Mouse (Mus musculus) cerebellum, adult 9-10 months (tissue): ENCODE data around the gene Gm39115.
"Not testable (repeated sequence)": the region's sequence is repeated elsewhere in the genome, so short reads cannot be mapped to it uniquely, and the experiment has no call there.

Source experiments
- DNase-seq: peaks from one replicate; pipeline ENCODE4 v3.0.0; 2022

The Gm39115 gene

GRCm38 (mm10) chr7:142135934-142136333, at the start of gene Gm39115:
TSS of gene Gm39115 (minus strand) at chr7:142136034.
- not testable (repeated sequence) for DNase-seq

GRCm38 (mm10) chr7:142181021-142181420, 45.2 kb upstream of the Gm39115 start:
- no peak for DNase-seq

- DNase-seq: no peak
These were observed 42.9 kb upstream of the Gm39115 start for GRCm38 (mm10) chr7:142178685-142179084.

DNA sequence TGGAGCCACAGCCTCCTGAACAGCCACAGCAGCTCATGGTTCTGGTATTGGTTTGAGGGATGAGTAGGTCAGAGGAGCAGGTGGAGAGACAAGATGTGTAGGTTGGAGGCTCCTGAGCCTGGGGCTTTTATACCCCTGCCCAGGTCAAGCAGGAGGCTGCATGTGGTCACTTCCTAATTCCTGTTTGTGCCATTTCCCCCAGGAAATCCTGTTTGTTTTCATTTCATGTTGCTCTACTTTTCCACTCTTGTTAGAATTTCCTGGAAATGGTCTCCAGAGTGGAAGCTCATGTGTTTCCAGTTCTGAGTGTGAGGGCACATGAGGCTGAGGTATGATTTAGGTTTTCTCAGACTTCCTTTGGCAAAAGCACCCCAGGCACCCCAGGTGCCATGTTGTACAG, 40.1 kb upstream of the Gm39115 start, which contains the start of gene Krtap5-2:
Gene Krtap5-2, minus strand, starts transcription at position 101 of the 400 bp plus-strand sequence.
- not testable (repeated sequence) for DNase-seq

DNA sequence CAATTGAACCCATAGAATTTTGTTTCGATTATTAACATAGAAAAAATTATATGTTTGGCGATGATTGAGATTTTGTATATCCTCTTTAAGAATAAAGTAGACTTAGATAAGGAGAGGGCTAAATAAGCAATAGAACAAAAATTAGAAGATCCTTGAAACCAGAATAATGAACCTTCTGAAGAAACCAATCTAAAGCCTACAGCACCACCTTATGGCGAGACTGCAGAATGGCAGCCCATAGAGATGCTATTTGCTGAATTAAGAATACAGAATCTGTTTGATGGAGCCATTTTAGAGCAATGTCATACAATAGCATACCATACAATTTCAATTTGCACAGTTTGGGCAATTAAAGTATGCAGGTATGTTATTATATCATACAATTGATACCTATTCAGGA, 34.0 kb upstream of the Gm39115 start:
- DNase-seq: peak; percentile 0

DNA sequence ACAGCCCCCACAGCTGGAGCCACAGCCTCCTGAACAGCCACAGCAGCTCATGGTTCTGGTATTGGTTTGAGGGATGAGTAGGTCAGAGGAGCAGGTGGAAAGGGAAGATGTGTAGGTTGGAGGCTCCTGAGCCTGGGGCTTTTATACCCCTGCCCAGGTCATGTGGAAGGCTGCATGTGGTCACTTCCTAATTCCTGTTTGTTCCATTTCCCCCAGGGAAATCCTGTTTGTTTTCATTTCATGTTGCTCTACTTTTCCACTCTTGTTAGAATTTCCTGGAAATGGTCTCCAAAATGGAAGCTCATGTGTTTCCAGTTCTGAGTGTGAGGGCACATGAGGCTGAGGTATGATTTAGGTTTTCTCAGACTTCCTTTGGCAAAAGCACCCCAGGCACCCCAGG, 29.8 kb upstream of the Gm39115 start, which contains the start of gene Gm4553:
Gene Gm4553, minus strand, starts transcription at position 101 of the 400 bp plus-strand sequence.
- DNase-seq: not testable (repeated sequence)

- no peak for DNase-seq
These were observed 23.5 kb upstream of the Gm39115 start for GRCm38 (mm10) chr7:142159366-142159765.

DNA sequence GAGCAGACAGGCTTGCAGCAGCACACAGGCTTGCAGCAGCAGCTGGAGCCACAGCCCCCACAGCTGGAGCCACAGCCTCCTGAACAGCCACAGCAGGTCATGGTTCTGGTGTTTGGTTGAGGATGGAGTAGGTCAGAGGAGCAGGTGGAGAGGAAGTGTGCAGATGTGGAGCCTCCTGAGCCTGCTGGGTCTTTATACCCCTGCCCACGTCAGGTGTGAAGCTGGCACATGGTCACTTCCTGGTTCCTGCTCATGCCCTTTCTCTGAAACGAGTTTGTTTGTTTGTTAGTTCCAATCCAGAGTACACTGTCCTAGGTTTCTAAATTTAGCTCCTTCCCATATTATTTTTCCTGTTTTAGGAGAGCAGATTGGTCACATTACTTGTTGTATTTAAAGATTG, 21.2 kb upstream of the Gm39115 start, which contains the start of gene Gm29735:
Gene Gm29735, minus strand, starts transcription at position 101 of the 400 bp plus-strand sequence.
- not testable (repeated sequence) for DNase-seq

GRCm38 (mm10) chr7:142155308-142155707, 19.5 kb upstream of the Gm39115 start:
- no peak for DNase-seq

GRCm38 (mm10) chr7:142152191-142152590, 16.4 kb upstream of the Gm39115 start:
- DNase-seq: no peak

DNA sequence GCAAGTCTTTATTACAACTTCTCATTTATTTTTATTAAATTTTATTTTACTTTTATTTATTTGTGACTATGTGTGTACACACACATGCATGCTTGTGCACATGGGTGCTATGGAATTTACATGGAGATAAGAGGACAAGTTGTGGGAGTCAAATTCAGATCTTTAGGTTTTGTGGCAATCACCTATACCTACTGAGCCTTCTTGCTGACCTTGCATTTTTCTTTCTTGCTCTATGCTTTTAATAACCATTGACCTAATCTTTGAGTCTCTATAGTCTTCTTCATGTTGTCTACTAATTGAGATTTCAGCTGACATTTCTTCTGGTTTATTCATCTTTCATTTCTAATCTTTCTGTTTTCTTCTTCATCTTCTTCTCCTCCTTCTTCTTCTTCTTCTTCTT, 12.8 kb upstream of the Gm39115 start:
- DNase-seq: no peak

DNA sequence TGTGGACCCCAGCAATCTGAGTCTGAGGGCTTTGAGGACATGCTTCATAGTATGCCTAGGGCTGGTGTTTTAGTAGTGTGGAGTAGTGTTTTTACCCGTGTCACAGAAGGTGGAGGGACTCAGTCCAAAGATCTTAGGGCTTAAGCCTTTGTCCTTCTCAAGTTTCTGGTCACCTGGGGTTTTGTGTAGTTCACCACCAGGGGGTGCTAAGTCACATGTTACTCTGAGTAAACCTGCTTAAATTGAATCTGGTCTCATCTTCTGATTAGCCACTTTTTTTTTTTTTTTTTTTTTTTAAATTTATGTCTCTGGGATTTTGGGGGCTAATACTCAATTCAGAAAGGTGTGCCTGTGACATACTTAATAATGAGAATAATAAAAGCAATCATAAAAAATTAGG, 10.2 kb upstream of the Gm39115 start:
- DNase-seq: peak; percentile 43

DNA sequence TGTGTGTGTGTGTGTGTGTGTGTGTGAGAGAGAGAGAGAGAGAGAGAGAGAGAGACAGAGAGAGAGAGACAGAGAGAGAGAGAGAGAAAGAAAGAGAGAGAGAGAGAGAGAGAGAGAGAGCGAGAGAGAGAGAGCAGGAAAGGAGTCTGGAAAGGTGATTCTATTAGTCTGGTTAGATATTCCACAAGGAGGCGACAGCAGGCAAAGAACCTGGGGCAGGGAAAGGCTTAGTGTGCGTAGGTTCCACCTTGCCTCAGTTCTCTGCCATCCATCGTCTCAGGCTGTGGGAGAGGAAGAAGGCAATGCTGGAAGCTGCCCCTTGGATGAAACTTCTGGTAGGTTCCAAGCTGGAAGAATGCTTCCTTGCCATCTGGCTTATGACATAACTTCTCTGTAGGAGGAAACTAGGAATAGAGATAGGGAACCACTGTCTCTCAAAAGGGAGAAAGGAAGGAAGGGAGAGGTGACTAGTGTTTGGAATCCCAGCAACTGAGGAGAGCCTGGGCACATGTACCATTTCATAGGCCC, 9.6 kb upstream of the Gm39115 start:
- no peak for DNase-seq

DNA sequence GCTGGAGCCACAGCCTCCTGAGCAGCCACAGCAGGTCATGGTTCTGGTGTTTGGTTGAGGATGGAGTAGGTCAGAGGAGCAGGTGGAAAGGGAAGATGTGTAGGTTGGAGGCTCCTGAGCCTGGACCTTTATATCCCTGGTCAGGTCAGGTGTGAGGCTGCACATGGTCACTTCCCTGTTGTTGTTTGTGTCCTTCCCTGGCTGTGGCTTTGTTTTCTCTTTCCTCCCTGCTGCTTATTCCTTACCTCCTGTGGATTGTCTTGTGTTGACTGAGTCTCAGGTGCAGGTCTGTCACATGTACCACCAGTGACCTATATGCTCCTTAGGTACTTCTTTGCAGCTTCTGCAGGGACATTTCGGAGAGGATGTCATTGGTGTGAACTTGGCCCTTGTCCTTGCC, 8.7 kb upstream of the Gm39115 start, which contains the start of gene Gm45337:
Gene Gm45337, minus strand, starts transcription at position 101 of the 400 bp plus-strand sequence.
- no peak for DNase-seq

DNA sequence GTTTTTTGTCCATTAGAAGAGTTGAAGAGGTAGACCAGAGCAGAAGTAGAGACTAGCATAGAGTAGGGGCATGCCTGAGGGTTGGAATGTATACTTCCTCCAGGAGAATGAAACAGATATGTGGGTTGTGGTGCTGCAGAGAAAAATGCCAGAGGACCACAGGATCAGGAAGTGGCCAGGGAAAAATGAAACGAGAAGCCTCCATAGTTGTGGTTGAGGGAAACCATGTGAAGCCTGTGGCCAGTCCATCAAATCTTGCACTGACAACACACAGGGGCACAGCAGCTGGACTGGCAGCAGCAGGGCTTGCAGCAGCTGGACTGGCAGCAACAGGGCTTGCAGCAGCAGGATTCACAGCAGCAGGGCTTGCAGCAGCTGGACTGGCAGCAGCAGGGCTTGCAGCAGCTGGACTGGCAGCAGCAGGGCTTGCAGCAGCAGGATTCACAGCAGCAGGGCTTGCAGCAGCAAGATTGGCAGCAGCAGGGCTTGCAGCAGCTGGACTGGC, 7.7 kb upstream of the Gm39115 start:
- DNase-seq: not testable (repeated sequence)

DNA sequence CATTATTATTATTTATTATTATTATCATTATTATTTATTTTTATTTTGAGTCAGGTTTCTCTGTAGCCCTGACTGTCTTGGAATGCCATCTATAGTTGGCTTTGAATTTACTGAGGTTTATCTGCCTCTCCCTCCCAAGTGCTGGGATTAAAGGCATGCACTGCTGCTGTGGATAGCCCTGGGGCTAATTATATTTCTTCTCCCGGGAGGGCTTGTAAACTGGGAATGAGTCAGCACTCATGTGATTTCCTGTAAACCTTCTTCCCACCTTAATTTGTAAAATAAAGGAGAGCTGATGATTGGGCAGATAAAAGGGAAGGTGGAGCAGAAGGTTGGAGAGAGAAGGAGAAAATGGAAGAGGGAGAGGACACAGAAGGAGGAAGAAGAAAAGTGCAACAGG, 4.9 kb upstream of the Gm39115 start:
- no peak for DNase-seq

DNA sequence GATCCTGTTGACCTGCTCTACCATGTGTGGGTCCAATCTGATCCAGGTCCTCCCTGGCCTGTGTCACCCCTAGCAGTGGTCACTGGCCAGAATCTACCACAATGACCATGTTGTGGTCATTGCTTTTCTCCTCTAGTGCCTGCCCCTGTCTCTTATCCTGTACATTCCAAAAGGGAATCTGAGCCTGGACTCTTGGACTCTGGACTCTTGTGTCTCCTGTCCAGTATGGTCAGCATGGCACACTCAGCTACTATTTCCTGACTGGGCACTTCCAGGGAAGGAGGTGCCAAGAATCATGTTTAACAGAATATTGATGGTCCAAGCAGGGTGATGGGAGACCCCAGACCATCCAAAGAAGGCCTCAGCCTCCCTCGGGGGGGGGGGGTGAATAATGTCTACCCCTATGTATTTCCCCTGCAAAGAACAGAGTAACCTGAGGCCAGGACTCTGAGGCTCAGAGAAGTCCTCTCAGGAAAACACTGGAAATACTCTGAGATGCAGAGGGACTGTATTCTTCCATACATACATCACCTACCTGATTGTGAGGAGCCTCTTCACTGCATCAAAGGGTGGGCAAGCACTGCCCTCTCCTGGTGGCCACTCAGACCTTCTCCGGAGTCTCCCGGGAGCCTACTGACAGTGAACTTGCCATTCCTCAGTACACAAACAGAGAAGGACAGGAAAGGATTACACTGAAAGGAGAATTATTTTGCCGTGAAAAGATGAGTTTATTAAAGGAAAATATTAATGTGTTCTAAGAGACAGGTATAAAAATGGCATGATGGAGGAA, 1.4 kb downstream of the Gm39115 start:
- no peak for DNase-seq

DNA sequence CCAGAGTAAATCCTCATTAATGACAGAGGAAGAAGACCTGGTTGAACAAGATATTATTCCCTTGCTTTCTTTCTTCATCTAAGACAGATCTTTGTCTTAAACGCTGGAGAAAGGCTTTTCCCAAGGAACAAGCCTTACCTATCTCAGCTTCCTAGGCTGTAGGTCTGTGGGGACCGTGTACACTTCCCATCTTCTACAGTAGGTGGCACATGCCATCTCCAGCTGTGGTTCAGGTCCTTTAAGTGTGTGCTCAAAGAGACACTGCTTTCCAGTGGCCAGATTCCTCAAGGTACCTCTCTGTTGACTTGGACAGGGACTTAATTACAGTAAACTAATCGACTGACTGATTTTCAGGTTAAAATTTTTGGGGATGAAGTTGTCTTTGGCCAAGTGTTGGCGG, 7.0 kb downstream of the Gm39115 start:
- no peak for DNase-seq

DNA sequence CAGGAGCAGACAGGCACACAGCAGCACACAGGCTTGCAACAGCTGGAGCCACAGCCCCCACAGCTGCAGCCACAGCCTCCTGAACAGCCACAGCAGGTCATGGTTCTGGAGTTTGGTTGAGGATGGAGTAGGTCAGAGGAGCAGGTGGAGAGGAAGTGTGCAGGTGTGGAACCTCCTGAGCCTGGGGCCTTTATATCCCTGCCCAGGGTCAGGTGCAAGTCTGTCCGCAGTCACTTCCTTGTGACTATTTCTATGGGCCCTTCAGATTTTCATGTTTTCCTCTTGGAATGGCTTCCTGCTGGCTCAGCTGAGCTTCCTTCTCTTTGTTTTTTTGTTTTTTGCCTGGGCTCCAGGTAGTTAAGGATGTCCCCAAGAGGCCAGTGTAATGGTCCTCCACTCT, 15.2 kb downstream of the Gm39115 start, which contains the start of gene Gm45618:
Gene Gm45618, minus strand, starts transcription at position 101 of the 400 bp plus-strand sequence.
- not testable (repeated sequence) for DNase-seq

DNA sequence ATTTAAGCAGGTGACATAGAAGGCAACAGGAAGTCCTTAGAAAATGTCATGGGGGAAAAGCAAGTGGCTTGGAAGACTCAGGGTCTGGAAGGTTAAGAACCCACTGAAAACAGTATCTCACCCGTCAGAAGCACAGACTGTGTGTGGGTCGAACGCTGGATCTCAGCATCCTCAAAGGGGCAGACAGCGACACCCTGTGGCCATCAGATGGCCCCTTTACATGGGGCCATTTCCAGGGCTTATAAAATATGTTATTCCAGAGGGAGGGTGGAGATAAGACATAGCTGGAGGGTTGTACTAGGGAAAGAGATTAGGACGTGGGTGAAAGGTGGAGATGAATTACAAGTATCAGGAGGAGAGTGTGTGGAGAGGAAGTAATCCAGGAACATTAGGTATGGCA, 16.2 kb downstream of the Gm39115 start:
- peak; percentile 25 for DNase-seq

- no peak for DNase-seq
These were observed 31.1 kb downstream of the Gm39115 start for GRCm38 (mm10) chr7:142104747-142105146.

- DNase-seq: peak; percentile 89
These were observed 38.1 kb downstream of the Gm39115 start for GRCm38 (mm10) chr7:142097776-142098175.

DNA sequence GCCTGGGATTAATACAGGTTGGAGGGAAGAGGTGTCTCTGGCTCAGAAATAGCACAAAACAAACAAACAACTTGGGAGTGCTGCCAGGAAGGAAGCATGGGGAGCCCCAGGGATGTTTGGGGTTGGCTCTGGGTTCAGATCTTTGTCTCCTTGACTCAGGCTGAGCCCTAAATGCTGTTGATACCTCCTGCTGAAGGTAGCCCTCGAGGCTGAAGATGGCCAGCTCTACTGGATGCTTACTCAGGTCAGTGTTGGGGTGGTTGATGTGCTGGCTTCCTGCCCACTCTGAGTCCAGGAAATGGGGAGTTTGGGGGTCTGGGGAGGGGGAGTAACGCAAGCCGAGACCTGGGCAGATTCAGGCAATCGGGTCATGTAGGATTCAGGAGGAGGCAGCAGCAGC, 39.1 kb downstream of the Gm39115 start:
- peak; percentile 57 for DNase-seq
